Mouse (Mus musculus): ENCODE results near the gene Dnah3. TPM values are rescaled to one million over a fixed set of nuclear protein-coding genes. Genes with fewer than 3 reads are reported as not detected.

The Dnah3 gene
- polyA plus RNA-seq, 1 experiment from 2014 or later: not detected

- Histone ChIP-seq H3K27me3 (ENCODE audit: insufficient read depth, poor library complexity, severe bottlenecking) (no peaks in the 10 kb centered on the region), H3K4me1 (no peaks in the 10 kb centered on the region), H3K27ac (no peak overlapping the region), H3K4me3 (no peak overlapping the region), H3K36me3 (no peaks in the 10 kb centered on the region), H3K9me3 (no peaks in the 10 kb centered on the region)
- no peak for DNase-seq (ENCODE audit: low spot score)
- WGBS: 66% methylated on average over 4 of the region's 4 CpGs
These were observed 60.1 kb downstream of the Dnah3 start for GRCm38 (mm10) chr7:120034996-120035395.

GRCm38 (mm10) chr7:120034566-120034965 lies 60.5 kb downstream of the Dnah3 start:
- H3K4me3 ChIP-seq: no peak overlapping the region
- no peak for DNase-seq (ENCODE audit: low spot score)
- WGBS: 82% methylated on average over 1 of the region's 1 CpGs
- no peak overlapping the region for H3K27ac ChIP-seq
- H3K4me1 ChIP-seq: no peaks in the 10 kb centered on the region
- H3K27me3 ChIP-seq (ENCODE audit: insufficient read depth, poor library complexity, severe bottlenecking): no peaks in the 10 kb centered on the region
- H3K9me3 ChIP-seq: no peaks in the 10 kb centered on the region
- H3K36me3 ChIP-seq: no peaks in the 10 kb centered on the region

- Histone ChIP-seq H3K27ac (no peak overlapping the region), H3K4me3 (no peak overlapping the region), H3K36me3 (no peaks in the 10 kb centered on the region), H3K4me1 (no peaks in the 10 kb centered on the region), H3K27me3 (ENCODE audit: insufficient read depth, poor library complexity, severe bottlenecking) (no peaks in the 10 kb centered on the region), H3K9me3 (no peaks in the 10 kb centered on the region)
- WGBS: 89% methylated on average over 1 of the region's 1 CpGs
- DNase-seq (ENCODE audit: low spot score): no peak
These were observed 66.4 kb downstream of the Dnah3 start for GRCm38 (mm10) chr7:120028669-120029068.

- H3K9me3 ChIP-seq: no peaks in the 10 kb centered on the region
- no peaks in the 10 kb centered on the region for H3K4me1 ChIP-seq
- H3K36me3 ChIP-seq: no peaks in the 10 kb centered on the region
- no peaks in the 10 kb centered on the region for H3K27me3 ChIP-seq (ENCODE audit: insufficient read depth, poor library complexity, severe bottlenecking)
- no peak overlapping the region for H3K27ac ChIP-seq
- no peak overlapping the region for H3K4me3 ChIP-seq
- WGBS: 76% methylated on average over 6 of the region's 6 CpGs
- no peak for DNase-seq (ENCODE audit: low spot score)
These were observed 98.0 kb downstream of the Dnah3 start for GRCm38 (mm10) chr7:119997066-119997465.

GRCm38 (mm10) chr7:119985279-119985912 lies 109.7 kb downstream of the Dnah3 start:
- H3K27ac ChIP-seq: no peak overlapping the region
- DNase-seq (ENCODE audit: low spot score): no peak
- WGBS: 55% methylated on average over 3 of the region's 3 CpGs

GRCm38 (mm10) chr7:119980170-119980569 lies 114.9 kb downstream of the Dnah3 start:
- Histone ChIP-seq H3K9me3 (no peaks in the 10 kb centered on the region), H3K27ac (no peak overlapping the region), H3K4me3 (no peak overlapping the region), H3K36me3 (no peaks in the 10 kb centered on the region), H3K27me3 (ENCODE audit: insufficient read depth, poor library complexity, severe bottlenecking) (no peaks in the 10 kb centered on the region), H3K4me1 (no peaks in the 10 kb centered on the region)
- DNase-seq (ENCODE audit: low spot score): no peak
- WGBS: 86% methylated on average over 3 of the region's 3 CpGs

More at GRCm38 (mm10) chr7:119985279-119985912, 109.7 kb downstream of the Dnah3 start:
- no peaks in the 10 kb centered on the region for H3K36me3 ChIP-seq
- H3K4me3 ChIP-seq: no peak overlapping the region
- H3K4me1 ChIP-seq: no peaks in the 10 kb centered on the region
- H3K9me3 ChIP-seq: no peaks in the 10 kb centered on the region
- no peaks in the 10 kb centered on the region for H3K27me3 ChIP-seq (ENCODE audit: insufficient read depth, poor library complexity, severe bottlenecking)

- Histone ChIP-seq H3K4me3 (no peak overlapping the region), H3K36me3 (no peaks in the 10 kb centered on the region), H3K27me3 (ENCODE audit: insufficient read depth, poor library complexity, severe bottlenecking) (no peaks in the 10 kb centered on the region), H3K9me3 (no peaks in the 10 kb centered on the region), H3K27ac (no peak overlapping the region), H3K4me1 (no peaks in the 10 kb centered on the region)
- no peak for DNase-seq (ENCODE audit: low spot score)
These were observed 116.5 kb downstream of the Dnah3 start for GRCm38 (mm10) chr7:119978576-119978975.

- Histone ChIP-seq H3K4me1 (no peaks in the 10 kb centered on the region), H3K9me3 (no peaks in the 10 kb centered on the region), H3K27ac (no peak overlapping the region), H3K4me3 (no peak overlapping the region), H3K27me3 (ENCODE audit: insufficient read depth, poor library complexity, severe bottlenecking) (no peaks in the 10 kb centered on the region), H3K36me3 (no peaks in the 10 kb centered on the region)
- DNase-seq (ENCODE audit: low spot score): no peak
- WGBS: 79% methylated on average over 7 of the region's 7 CpGs
These were observed 117.5 kb downstream of the Dnah3 start for GRCm38 (mm10) chr7:119977574-119977973.

- 78% methylated on average over 6 of the region's 6 CpGs for WGBS
- no peak overlapping the region for H3K27ac ChIP-seq
- H3K4me1 ChIP-seq: no peaks in the 10 kb centered on the region
- H3K36me3 ChIP-seq: no peaks in the 10 kb centered on the region
- DNase-seq (ENCODE audit: low spot score): no peak
- no peaks in the 10 kb centered on the region for H3K9me3 ChIP-seq
- H3K27me3 ChIP-seq (ENCODE audit: insufficient read depth, poor library complexity, severe bottlenecking): no peaks in the 10 kb centered on the region
- H3K4me3 ChIP-seq: no peak overlapping the region
These were observed 118.8 kb downstream of the Dnah3 start for GRCm38 (mm10) chr7:119976256-119976655.

- Histone ChIP-seq H3K27me3 (ENCODE audit: insufficient read depth, poor library complexity, severe bottlenecking) (no peaks in the 10 kb centered on the region), H3K36me3 (no peaks in the 10 kb centered on the region), H3K27ac (no peak overlapping the region), H3K4me1 (peaks cover 3% of the 10 kb centered on the region; the same call in 1 of the 2 replicates), H3K4me3 (no peak overlapping the region), H3K9me3 (no peaks in the 10 kb centered on the region)
- no peak for DNase-seq (ENCODE audit: low spot score)
- 79% methylated on average over 5 of the region's 5 CpGs for WGBS
These were observed 120.9 kb downstream of the Dnah3 start for GRCm38 (mm10) chr7:119974214-119974613.

GRCm38 (mm10) chr7:119969320-119969719 lies 125.8 kb downstream of the Dnah3 start:
- Histone ChIP-seq H3K36me3 (no peaks in the 10 kb centered on the region), H3K27me3 (ENCODE audit: insufficient read depth, poor library complexity, severe bottlenecking) (no peaks in the 10 kb centered on the region), H3K9me3 (no peaks in the 10 kb centered on the region), H3K4me1 (peaks cover 7% of the 10 kb centered on the region; the same call in 1 of the 2 replicates), H3K27ac (no peak overlapping the region), H3K4me3 (no peak overlapping the region)
- DNase-seq (ENCODE audit: low spot score): no peak
- 49% methylated on average over 2 of the region's 2 CpGs for WGBS

GRCm38 (mm10) chr7:119965651-119966395 lies 129.3 kb downstream of the Dnah3 start:
- Histone ChIP-seq H3K9me3 (no peaks in the 10 kb centered on the region), H3K4me1 (peaks cover 7% of the 10 kb centered on the region; the same call in 1 of the 2 replicates), H3K27me3 (ENCODE audit: insufficient read depth, poor library complexity, severe bottlenecking) (no peaks in the 10 kb centered on the region), H3K4me3 (no peak overlapping the region), H3K27ac (no peak overlapping the region), H3K36me3 (no peaks in the 10 kb centered on the region)
- 78% methylated on average over 9 of the region's 9 CpGs for WGBS
- no peak for DNase-seq (ENCODE audit: low spot score)

GRCm38 (mm10) chr7:119965205-119965604 lies 129.9 kb downstream of the Dnah3 start:
- H3K27ac ChIP-seq: no peak overlapping the region
- no peaks in the 10 kb centered on the region for H3K9me3 ChIP-seq
- no peak overlapping the region for H3K4me3 ChIP-seq
- no peak for DNase-seq (ENCODE audit: low spot score)
- WGBS: 87% methylated on average over 4 of the region's 4 CpGs
- H3K27me3 ChIP-seq (ENCODE audit: insufficient read depth, poor library complexity, severe bottlenecking): no peaks in the 10 kb centered on the region
- H3K36me3 ChIP-seq: no peaks in the 10 kb centered on the region
- peaks cover 7% of the 10 kb centered on the region; the same call in 1 of the 2 replicates for H3K4me1 ChIP-seq
